Mouse (Mus musculus): Measurements from ENCODE around the gene Atp2b4.

Gene Atp2b4

GRCm38 (mm10) chr1:133800948-133801393 is at the start of gene Atp2b4:
Gene Atp2b4 (minus strand): TSS chr1:133801041.
- DNase-seq (ENCODE audit: low spot score in 2 of 2), result peak; percentile 98

- DNase-seq (ENCODE audit: low spot score in 2 of 2), result no peak
Observed at GRCm38 (mm10) chr1:133844734-133845133, 43.9 kb upstream of the Atp2b4 start.

GRCm38 (mm10) chr1:133843900-133844299 is 43.1 kb upstream of the Atp2b4 start:
- no peak for DNase-seq (ENCODE audit: low spot score in 2 of 2)

- DNase-seq (ENCODE audit: low spot score in 2 of 2), result no peak
Observed at GRCm38 (mm10) chr1:133843370-133843769, 42.5 kb upstream of the Atp2b4 start.

- no peak for DNase-seq (ENCODE audit: low spot score in 2 of 2)
Observed at GRCm38 (mm10) chr1:133842074-133842725, 41.4 kb upstream of the Atp2b4 start.

- no peak for DNase-seq (ENCODE audit: low spot score in 2 of 2)
Observed at GRCm38 (mm10) chr1:133841171-133841926, 40.5 kb upstream of the Atp2b4 start.

GRCm38 (mm10) chr1:133840530-133840929 is 39.7 kb upstream of the Atp2b4 start:
- DNase-seq (ENCODE audit: low spot score in 2 of 2), result no peak

- DNase-seq (ENCODE audit: low spot score in 2 of 2), result no peak
Observed at GRCm38 (mm10) chr1:133834309-133834708, 33.5 kb upstream of the Atp2b4 start.

GRCm38 (mm10) chr1:133832781-133833180 is 31.9 kb upstream of the Atp2b4 start:
- no peak for DNase-seq (ENCODE audit: low spot score in 2 of 2)

- DNase-seq (ENCODE audit: low spot score in 2 of 2), result no peak
Observed at GRCm38 (mm10) chr1:133826193-133826592, 25.4 kb upstream of the Atp2b4 start.

- DNase-seq (ENCODE audit: low spot score in 2 of 2), result peak; percentile 76
Observed at GRCm38 (mm10) chr1:133825543-133825942, 24.7 kb upstream of the Atp2b4 start.

- DNase-seq (ENCODE audit: low spot score in 2 of 2), result no peak
Observed at GRCm38 (mm10) chr1:133825140-133825539, 24.3 kb upstream of the Atp2b4 start.

- DNase-seq (ENCODE audit: low spot score in 2 of 2), result no peak
Observed at GRCm38 (mm10) chr1:133821144-133821543, 20.3 kb upstream of the Atp2b4 start.

- DNase-seq (ENCODE audit: low spot score in 2 of 2), result no peak
Observed at GRCm38 (mm10) chr1:133820100-133820499, 19.3 kb upstream of the Atp2b4 start.

- no peak for DNase-seq (ENCODE audit: low spot score in 2 of 2)
Observed at GRCm38 (mm10) chr1:133818531-133818930, 17.7 kb upstream of the Atp2b4 start.

GRCm38 (mm10) chr1:133815747-133816491 is 15.1 kb upstream of the Atp2b4 start:
- no peak for DNase-seq (ENCODE audit: low spot score in 2 of 2)

- DNase-seq (ENCODE audit: low spot score in 2 of 2), result no peak
Observed at GRCm38 (mm10) chr1:133809376-133809775, 8.5 kb upstream of the Atp2b4 start.

- DNase-seq (ENCODE audit: low spot score in 2 of 2), result no peak
Observed at GRCm38 (mm10) chr1:133808020-133808419, 7.2 kb upstream of the Atp2b4 start.

GRCm38 (mm10) chr1:133801743-133802142 is 902 bp upstream of the Atp2b4 start:
- DNase-seq (ENCODE audit: low spot score in 2 of 2), result no peak

GRCm38 (mm10) chr1:133800512-133800911 is 329 bp downstream of the Atp2b4 start:
- no peak for DNase-seq (ENCODE audit: low spot score in 2 of 2)

- DNase-seq (ENCODE audit: low spot score in 2 of 2), result no peak
Observed at GRCm38 (mm10) chr1:133799686-133800445, 975 bp downstream of the Atp2b4 start.

All from spleen, postnatal 14 days (tissue).